Mouse (Mus musculus): ENCODE results near the gene Magea6. TPM values are rescaled to one million over a fixed set of nuclear protein-coding genes. Genes with fewer than 3 reads are reported as not detected.

Gene Magea6
- polyA plus RNA-seq (2017; shearing (Covaris generic)) = not detected

DNA sequence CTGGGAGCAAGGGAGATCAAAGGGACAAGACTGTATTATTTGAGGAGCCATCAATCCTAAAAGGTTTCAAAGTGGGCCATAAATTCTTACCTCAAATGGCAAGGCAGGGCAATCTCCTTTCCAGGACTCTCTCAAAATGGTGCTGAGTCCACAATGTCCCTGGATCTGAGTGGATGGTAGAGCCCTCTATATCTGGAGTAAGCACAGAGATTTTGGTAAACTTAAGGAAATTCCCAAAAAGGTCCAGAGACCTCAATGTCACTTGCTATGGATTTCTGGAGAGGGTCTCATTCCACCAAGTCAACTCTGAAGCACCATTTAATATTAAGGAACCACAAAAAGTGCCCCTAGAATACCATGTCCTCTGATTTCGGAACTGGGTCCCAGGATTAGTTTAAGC is at the start of gene Magea6:
Magea6 (minus strand) TSS at position 101 of the 400 bp plus-strand sequence.

GRCm38 (mm10) chrX:154949405-154949804 is 13.6 kb upstream of the Magea6 start, which contains the start of gene Magea3:
TSS of gene Magea3 (minus strand) at chrX:154949505.

DNA sequence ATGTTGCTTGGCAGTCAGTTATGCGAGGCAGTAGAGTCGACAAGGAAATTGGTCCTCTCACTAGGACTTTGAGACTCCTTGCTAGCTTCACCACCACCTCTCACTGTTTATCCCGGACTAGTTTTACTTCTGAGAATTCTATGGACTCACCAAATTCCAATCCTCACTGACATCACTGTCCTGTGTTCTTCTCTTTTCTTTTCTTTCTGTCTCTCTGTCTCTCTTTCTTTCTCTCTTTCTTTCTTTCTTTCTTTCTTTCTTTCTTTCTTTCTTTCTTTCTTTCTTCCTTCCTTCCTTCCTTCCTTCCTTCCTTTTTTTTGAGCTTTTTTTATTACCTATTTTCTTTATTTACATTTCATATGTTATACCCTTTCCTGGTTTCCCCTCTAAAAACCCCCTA is 45.6 kb downstream of the Magea6 start, which contains the start of gene Cldn34b1:
Cldn34b1 (minus strand) TSS at position 101 of the 400 bp plus-strand sequence.

Other genes with a start within 250 kb of the Magea6 start
- gene Cldn34b1, start 45.7 kb downstream of the Magea6 start, polyA plus RNA-seq (2017; shearing (Covaris generic)) = not detected
- gene Magea3, start 13.5 kb upstream of the Magea6 start, polyA plus RNA-seq (2017; shearing (Covaris generic)) = not detected
- not detected for gene Magea8, start 59.9 kb upstream of the Magea6 start, polyA plus RNA-seq (2017; shearing (Covaris generic))
- gene Magea5, start 127.2 kb upstream of the Magea6 start, polyA plus RNA-seq (2017; shearing (Covaris generic)) = not detected
- gene Magea1, start 153.8 kb upstream of the Magea6 start, polyA plus RNA-seq (2017; shearing (Covaris generic)) = not detected
- gene Magea2, start 157.7 kb upstream of the Magea6 start, polyA plus RNA-seq (2017; shearing (Covaris generic)) = not detected
- gene Cldn34b2, start 192.4 kb upstream of the Magea6 start, polyA plus RNA-seq (2017; shearing (Covaris generic)) = not detected